Mouse (Mus musculus): ENCODE measurements around the gene Etfrf1. TPM values are rescaled to one million over a fixed set of nuclear protein-coding genes. Genes with fewer than 3 reads are reported as not detected.

Etfrf1 gene
- polyA plus RNA-seq, 1 experiment from 2014 or later = 23.9 TPM

GRCm38 (mm10) chr6:145204440-145204839, 6.5 kb upstream of the Etfrf1 start:
- no peak for ATAC-seq (ENCODE audit: insufficient read depth)
- Histone ChIP-seq H3K9me3 (ENCODE audit: low read depth, low read length) (no peaks in the 10 kb centered on the region), H3K27me3 (ENCODE audit: insufficient read depth, low read length) (no peaks in the 10 kb centered on the region), H3K4me2 (no peak overlapping the region), H3K9ac (no peak overlapping the region), H3K4me1 (ENCODE audit: insufficient read depth) (no peaks in the 10 kb centered on the region), H3K36me3 (ENCODE audit: insufficient read depth) (no peaks in the 10 kb centered on the region), H3K4me3 (ENCODE audit: low read depth, low read length) (no peak overlapping the region), H3K27ac (ENCODE audit: low read depth) (no peak overlapping the region)
- DNase-seq = no peak
- 83% methylated on average over 6 of the region's 6 CpGs for WGBS
- TF ChIP-seq CTCF (IDR thresholded peaks at IDR 0.05; ENCODE audit: low read depth) = no peak

DNA sequence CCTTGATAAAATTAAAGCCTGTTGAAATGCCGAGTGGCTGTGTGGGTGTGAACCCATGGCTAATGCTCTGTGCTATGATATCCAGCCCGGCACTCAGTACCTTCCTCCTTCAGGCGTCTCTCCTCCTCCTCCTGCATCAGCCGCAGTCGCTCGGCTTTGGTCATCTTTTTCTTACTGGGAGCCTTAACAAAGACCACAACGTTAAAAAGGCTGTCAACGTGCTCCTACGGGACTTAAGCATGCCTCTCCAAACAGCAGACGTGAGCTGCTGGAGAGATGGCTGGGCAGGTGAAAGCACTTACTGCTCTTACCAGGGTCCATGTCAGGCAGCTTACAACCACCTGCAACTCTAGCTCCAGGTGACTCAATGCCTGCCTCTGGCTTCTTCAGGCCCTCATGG, 5.8 kb upstream of the Etfrf1 start:
- 59% methylated on average over 10 of the region's 10 CpGs for WGBS
- no peak for TF ChIP-seq CTCF (IDR thresholded peaks at IDR 0.05; ENCODE audit: low read depth)
- ATAC-seq (ENCODE audit: insufficient read depth) (no peak), DNase-seq (no peak)
- Histone ChIP-seq H3K4me1 (ENCODE audit: insufficient read depth) (0 out of 2 replicates have a peak, but pooled peaks cover under 1% of the 10 kb centered on the region), H3K9ac (no peak overlapping the region), H3K27ac (ENCODE audit: low read depth) (peak overlapping the region; percentile 20; the same call in 1 of the 2 replicates), H3K36me3 (ENCODE audit: insufficient read depth) (no peaks in the 10 kb centered on the region), H3K27me3 (ENCODE audit: insufficient read depth, low read length) (no peaks in the 10 kb centered on the region), H3K4me2 (no peak overlapping the region), H3K9me3 (ENCODE audit: low read depth, low read length) (no peaks in the 10 kb centered on the region), H3K4me3 (ENCODE audit: low read depth, low read length) (no peak overlapping the region)

DNA sequence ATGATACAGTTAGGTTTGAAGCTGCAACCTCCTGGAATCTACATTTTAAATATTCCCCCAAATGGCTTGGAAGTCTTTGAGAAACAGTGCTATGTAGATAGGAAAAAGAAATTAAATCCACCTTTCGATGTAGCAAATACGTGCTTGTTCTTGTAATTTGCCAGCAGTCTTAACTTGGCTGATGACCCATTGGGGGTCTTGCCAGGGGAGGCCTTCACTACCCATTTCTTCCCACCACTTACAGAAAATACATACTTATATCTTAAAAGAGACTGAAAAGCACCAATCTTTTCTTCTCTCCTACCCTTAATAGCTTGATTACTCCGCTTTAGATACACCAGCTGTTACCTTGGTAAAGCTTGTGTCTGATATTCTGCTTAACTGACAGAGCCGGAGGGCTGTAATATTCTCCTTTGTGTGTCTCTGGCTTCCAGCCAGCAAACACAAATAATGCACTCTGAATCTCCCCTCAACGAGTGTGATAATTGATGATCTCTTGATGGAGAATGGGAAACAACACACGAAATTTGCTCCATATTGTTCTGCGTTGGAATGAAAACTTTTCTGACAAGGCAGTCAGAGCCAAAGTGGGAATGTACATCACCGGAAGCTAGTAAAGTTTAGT, 766 bp upstream of the Etfrf1 start:
- Histone ChIP-seq H3K4me2 (peak overlapping the region; percentile 68), H3K9me3 (ENCODE audit: low read depth, low read length) (no peaks in the 10 kb centered on the region), H3K36me3 (ENCODE audit: insufficient read depth) (no peaks in the 10 kb centered on the region; the same call in 1 of the 2 replicates), H3K27me3 (ENCODE audit: insufficient read depth, low read length) (no peaks in the 10 kb centered on the region), H3K27ac (ENCODE audit: low read depth) (0 out of 2 replicates have a peak overlapping the region, but pooled peaks have one; percentile 25), H3K4me3 (ENCODE audit: low read depth, low read length) (peak overlapping the region; percentile 33), H3K9ac (no peak overlapping the region), H3K4me1 (ENCODE audit: insufficient read depth) (peaks cover 10% of the 10 kb centered on the region)
- no peak for TF ChIP-seq CTCF (IDR thresholded peaks at IDR 0.05; ENCODE audit: low read depth)
- no peak for DNase-seq
- WGBS = 29% methylated on average over 8 of the region's 8 CpGs
- ATAC-seq (ENCODE audit: insufficient read depth) = no peak

DNA sequence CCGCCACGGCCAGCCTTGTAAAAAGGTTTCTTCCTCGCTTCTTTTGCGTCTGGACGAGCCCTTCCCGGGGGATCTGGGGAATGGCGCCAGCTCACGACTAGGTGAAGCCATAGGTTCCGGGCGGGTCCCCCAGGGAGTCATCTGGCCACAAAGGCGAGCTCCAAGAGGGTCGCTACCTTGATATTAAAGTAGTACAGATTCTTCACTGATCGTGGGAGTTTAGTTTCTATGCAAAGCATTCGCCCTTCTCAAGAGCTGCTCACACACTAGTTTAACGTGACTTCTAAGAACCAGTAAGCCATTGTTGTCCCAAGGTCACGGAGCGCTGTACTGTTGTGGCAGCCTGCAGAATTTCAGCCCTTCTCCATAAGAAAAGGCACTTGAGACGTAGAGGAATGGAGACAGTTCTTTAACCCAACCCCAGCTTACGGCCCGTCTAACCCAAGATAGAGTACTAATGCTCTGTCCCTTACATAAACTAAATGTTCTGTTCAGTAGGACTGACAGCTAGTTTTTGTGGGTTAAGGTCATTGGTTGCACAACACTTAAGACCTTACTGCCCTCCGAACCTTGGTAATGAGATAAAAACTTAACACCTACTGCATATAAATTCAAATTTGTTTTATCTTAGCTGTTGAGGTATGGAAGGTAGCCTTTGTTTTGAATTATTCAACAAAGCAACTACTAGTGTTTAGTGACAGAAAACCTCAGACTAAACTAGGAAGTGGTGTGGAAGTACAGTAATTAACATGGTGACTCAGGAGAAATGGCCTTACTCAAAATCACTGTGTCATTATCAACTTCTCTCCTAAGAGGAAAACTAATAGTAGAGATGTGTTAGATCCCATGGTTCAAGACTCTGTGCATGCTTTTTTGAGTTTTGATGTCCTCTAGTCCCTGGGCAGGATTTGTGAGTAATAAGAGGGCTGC, 707 bp downstream of the Etfrf1 start:
- Histone ChIP-seq H3K36me3 (ENCODE audit: insufficient read depth) (peaks cover 11% of the 10 kb centered on the region; the same call in 1 of the 2 replicates), H3K4me1 (ENCODE audit: insufficient read depth) (peaks cover 10% of the 10 kb centered on the region), H3K27me3 (ENCODE audit: insufficient read depth, low read length) (no peaks in the 10 kb centered on the region), H3K9me3 (ENCODE audit: low read depth, low read length) (no peaks in the 10 kb centered on the region), H3K4me3 (ENCODE audit: low read depth, low read length) (peak overlapping the region; percentile 72), H3K4me2 (peak overlapping the region; percentile 67), H3K9ac (peak overlapping the region; percentile 88), H3K27ac (ENCODE audit: low read depth) (peak overlapping the region; percentile 98)
- WGBS = 2% methylated on average over 21 of the region's 21 CpGs
- ATAC-seq (ENCODE audit: insufficient read depth) (peak; percentile 49), DNase-seq (peak; percentile 72)
- 0 out of 2 replicates have a peak, but pooled peaks have one; percentile 14 for TF ChIP-seq CTCF (IDR thresholded peaks at IDR 0.05; ENCODE audit: low read depth)

DNA sequence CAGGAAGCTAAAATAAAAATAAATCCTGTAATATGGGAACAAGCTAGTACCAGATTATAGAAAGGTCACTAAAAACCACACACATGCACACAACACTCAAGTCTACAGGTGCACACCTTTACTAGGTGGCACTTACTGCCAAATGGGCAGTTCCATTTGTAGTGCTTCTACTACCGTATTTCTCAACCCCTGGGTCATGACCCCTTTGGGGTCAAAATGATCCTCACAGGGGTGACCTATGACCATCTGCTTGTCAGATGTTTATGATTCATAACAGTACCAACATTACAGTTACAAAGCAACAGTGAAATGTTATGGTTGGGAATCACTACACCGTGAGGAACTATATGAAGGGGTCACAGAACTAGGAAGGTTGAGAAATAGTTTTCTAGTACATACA, 3.0 kb downstream of the Etfrf1 start:
- H3K27me3 ChIP-seq (ENCODE audit: insufficient read depth, low read length) = no peaks in the 10 kb centered on the region
- ATAC-seq (ENCODE audit: insufficient read depth) (no peak), DNase-seq (no peak)
- no peak overlapping the region for H3K9ac ChIP-seq
- no peak for TF ChIP-seq CTCF (IDR thresholded peaks at IDR 0.05; ENCODE audit: low read depth)
- WGBS = 66% methylated on average over 2 of the region's 2 CpGs
- H3K9me3 ChIP-seq (ENCODE audit: low read depth, low read length) = no peaks in the 10 kb centered on the region
- peaks cover 19% of the 10 kb centered on the region for H3K36me3 ChIP-seq (ENCODE audit: insufficient read depth)
- H3K4me1 ChIP-seq (ENCODE audit: insufficient read depth) = peaks cover 10% of the 10 kb centered on the region
- H3K27ac ChIP-seq (ENCODE audit: low read depth) = no peak overlapping the region
- H3K4me3 ChIP-seq (ENCODE audit: low read depth, low read length) = no peak overlapping the region
- no peak overlapping the region for H3K4me2 ChIP-seq

GRCm38 (mm10) chr6:145215826-145216225, 4.9 kb downstream of the Etfrf1 start:
- Histone ChIP-seq H3K36me3 (ENCODE audit: insufficient read depth) (peaks cover 32% of the 10 kb centered on the region), H3K27ac (ENCODE audit: low read depth) (no peak overlapping the region), H3K27me3 (ENCODE audit: insufficient read depth, low read length) (no peaks in the 10 kb centered on the region), H3K4me3 (ENCODE audit: low read depth, low read length) (no peak overlapping the region), H3K4me2 (no peak overlapping the region), H3K4me1 (ENCODE audit: insufficient read depth) (peaks cover 6% of the 10 kb centered on the region), H3K9me3 (ENCODE audit: low read depth, low read length) (no peaks in the 10 kb centered on the region), H3K9ac (no peak overlapping the region)
- DNase-seq (no peak), ATAC-seq (ENCODE audit: insufficient read depth) (no peak)
- 81% methylated on average over 3 of the region's 3 CpGs for WGBS
- TF ChIP-seq CTCF (IDR thresholded peaks at IDR 0.05; ENCODE audit: low read depth) = no peak

- Histone ChIP-seq H3K9ac (no peak overlapping the region), H3K27ac (ENCODE audit: low read depth) (no peak overlapping the region), H3K4me1 (ENCODE audit: insufficient read depth) (no peaks in the 10 kb centered on the region), H3K4me3 (ENCODE audit: low read depth, low read length) (no peak overlapping the region), H3K4me2 (no peak overlapping the region), H3K9me3 (ENCODE audit: low read depth, low read length) (no peaks in the 10 kb centered on the region), H3K36me3 (ENCODE audit: insufficient read depth) (peaks cover 42% of the 10 kb centered on the region), H3K27me3 (ENCODE audit: insufficient read depth, low read length) (no peaks in the 10 kb centered on the region)
- ATAC-seq (ENCODE audit: insufficient read depth) = no peak
- 88% methylated on average over 6 of the region's 6 CpGs for WGBS
- no peak for DNase-seq
- TF ChIP-seq CTCF (IDR thresholded peaks at IDR 0.05; ENCODE audit: low read depth) = no peak
These were observed 13.3 kb downstream of the Etfrf1 start for GRCm38 (mm10) chr6:145224246-145224645.

Measured in lung, embryonic 14.5 days (tissue).